Mouse (Mus musculus): ENCODE data around the gene Pcsk1n.

DNA sequence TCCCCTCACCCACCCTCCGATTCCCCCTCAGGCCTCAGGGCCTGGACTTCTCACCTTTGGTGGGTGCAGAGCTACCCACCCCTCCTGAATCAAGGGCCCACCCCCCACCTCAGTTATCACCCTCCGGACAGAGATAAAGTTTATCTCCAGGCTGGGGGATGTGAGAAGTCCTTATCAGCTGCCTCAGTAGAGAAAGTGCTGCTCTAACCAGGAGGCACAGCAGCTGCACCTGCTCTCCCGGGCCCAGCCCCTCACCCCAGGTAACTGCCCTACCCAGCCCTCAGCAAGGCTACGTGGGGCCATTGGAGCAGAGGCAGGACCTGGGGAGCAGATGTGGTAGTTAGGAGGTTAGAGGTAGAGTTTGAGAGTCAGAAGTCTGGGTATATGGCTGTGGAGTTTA, 46.5 kb downstream of the Pcsk1n start:
- TF ChIP-seq CTCF (IDR thresholded peaks at IDR 0.05; ENCODE audit: control insufficient read depth, insufficient read depth, low read length), result no peak
- peak; percentile 24; the same call in 1 of the 2 replicates for TF ChIP-seq POLR2A (IDR thresholded peaks at IDR 0.05; ENCODE audit: borderline replicate concordance, control insufficient read depth, low read depth, low read length)
